Mouse (Mus musculus) olfactory bulb, adult 2 months (tissue): ENCODE data around the gene Pih1d1. TPM values are rescaled to one million over a fixed set of nuclear protein-coding genes. Genes with fewer than 3 reads are reported as not detected.
A peak's percentile ranks its signal among the peaks of the same experiment; 100 is the strongest.
"Not testable (repeated sequence)": the region's sequence is repeated elsewhere in the genome, so short reads cannot be mapped to it uniquely, and the experiment has no call there.

Experiments used
- H3K27ac ChIP-seq: fragments of 200-500 bp; 2 replicates; pipeline ENCODE4 v1.5.1; 2012; ENCODE audit warnings: low read depth, low read length; ENCODE audit not compliant: insufficient read depth
- H3K4me1 ChIP-seq: fragments of 200-500 bp; 2 replicates; pipeline ENCODE4 v1.6.1; 2012; ENCODE audit warnings: low read length; ENCODE audit not compliant: control insufficient read depth, insufficient read depth
- H3K4me3 ChIP-seq: fragments of 200-500 bp; 2 replicates; pipeline ENCODE4 v1.5.1; 2012; ENCODE audit warnings: mild to moderate bottlenecking, low read depth, low read length, moderate library complexity; ENCODE audit not compliant: insufficient read depth
- CTCF ChIP-seq: fragments of 200-500 bp; IDR thresholded peaks from 2 replicates; pipeline ENCODE4 v1.5.1; 2012; ENCODE audit warnings: low read depth, mild to moderate bottlenecking, low read length, moderate library complexity; ENCODE audit not compliant: insufficient read depth
- POLR2A ChIP-seq: fragments of 200-500 bp; IDR thresholded peaks from 2 replicates; pipeline ENCODE4 v1.6.1; 2012; ENCODE audit warnings: mild to moderate bottlenecking, low read depth, low read length, moderate library complexity; ENCODE audit not compliant: insufficient read depth
- WGBS: fragments of 180-500 bp; shearing (Covaris S2); methylation state at CpG from one replicate; pipeline ENCODE4 v1.1.7; 2018; 5-methylcytosine and 5-hydroxymethylcytosine counted together
- polyA plus RNA-seq: library from polyadenylated mRNA; stranded (reverse); fragments of >200 nt; gene quantifications from 2 replicates; pipeline ENCODE4 v1.2.4, GENCODE M21; 2012; ENCODE audit warnings: low replicate concordance; ENCODE audit not compliant: missing spikeins, insufficient read depth, insufficient read length

Pih1d1 gene
- polyA plus RNA-seq, 1 experiment = not detected

GRCm38 (mm10) chr7:45151303-45151702 is 2.8 kb upstream of the Pih1d1 start:
- Histone ChIP-seq H3K27ac (no peak overlapping the region), H3K4me1 (peaks cover 4% of the 10 kb centered on the region; the same call in 1 of the 2 replicates), H3K4me3 (no peak overlapping the region)
- WGBS = 41% methylated on average over 11 of the region's 11 CpGs
- no peak for TF ChIP-seq POLR2A
- no peak for TF ChIP-seq CTCF

- 94% methylated on average over 2 of the region's 2 CpGs for WGBS
- not testable (repeated sequence) for H3K4me1 ChIP-seq, H3K4me3 ChIP-seq
Measured at GRCm38 (mm10) chr7:45153052-45153451, 1.1 kb upstream of the Pih1d1 start.

GRCm38 (mm10) chr7:45153586-45153985 is 517 bp upstream of the Pih1d1 start:
- WGBS = 2% methylated on average over 5 of the region's 5 CpGs
- peak overlapping the region; percentile 76 for H3K27ac ChIP-seq
- TF ChIP-seq POLR2A = no peak
- TF ChIP-seq CTCF = no peak
- peaks cover 4% of the 10 kb centered on the region; the same call in 1 of the 2 replicates for H3K4me1 ChIP-seq
- peak overlapping the region; percentile 77 for H3K4me3 ChIP-seq

More at GRCm38 (mm10) chr7:45153052-45153451, 1.1 kb upstream of the Pih1d1 start:
- not testable (repeated sequence) for H3K27ac ChIP-seq

GRCm38 (mm10) chr7:45154993-45155514 is 951 bp downstream of the Pih1d1 start:
- no peak overlapping the region for H3K27ac ChIP-seq
- 0 out of 2 replicates have a peak overlapping the region, but pooled peaks have one; percentile 8 for H3K4me3 ChIP-seq
- 73% methylated on average over 12 of the region's 12 CpGs for WGBS
- TF ChIP-seq POLR2A (no peak), CTCF (no peak)
- H3K4me1 ChIP-seq = peaks cover 4% of the 10 kb centered on the region; the same call in 1 of the 2 replicates

- peaks cover 4% of the 10 kb centered on the region; the same call in 1 of the 2 replicates for H3K4me1 ChIP-seq
- no peak overlapping the region for H3K27ac ChIP-seq
- 88% methylated on average over 9 of the region's 9 CpGs for WGBS
- TF ChIP-seq POLR2A (no peak), CTCF (no peak)
- no peak overlapping the region for H3K4me3 ChIP-seq
Measured at GRCm38 (mm10) chr7:45155590-45155989, 1.5 kb downstream of the Pih1d1 start.

- Histone ChIP-seq H3K4me3 (no peak overlapping the region), H3K4me1 (peaks cover 4% of the 10 kb centered on the region; the same call in 1 of the 2 replicates), H3K27ac (no peak overlapping the region)
- no peak for TF ChIP-seq POLR2A
- no peak for TF ChIP-seq CTCF
- 92% methylated on average over 15 of the region's 15 CpGs for WGBS
Measured at GRCm38 (mm10) chr7:45156206-45156605, 2.1 kb downstream of the Pih1d1 start.

GRCm38 (mm10) chr7:45157459-45157858 is 3.4 kb downstream of the Pih1d1 start:
- no peak for TF ChIP-seq CTCF
- Histone ChIP-seq H3K4me3 (no peak overlapping the region), H3K4me1 (peaks cover 9% of the 10 kb centered on the region), H3K27ac (no peak overlapping the region)
- 87% methylated on average over 14 of the region's 14 CpGs for WGBS

- TF ChIP-seq POLR2A (no peak), CTCF (no peak)
- H3K4me3 ChIP-seq = no peak overlapping the region
Measured at GRCm38 (mm10) chr7:45158991-45159390, 4.9 kb downstream of the Pih1d1 start.

GRCm38 (mm10) chr7:45160316-45160800 is 6.3 kb downstream of the Pih1d1 start:
- Histone ChIP-seq H3K4me1 (peaks cover 7% of the 10 kb centered on the region), H3K4me3 (no peak overlapping the region), H3K27ac (no peak overlapping the region)
- 95% methylated on average over 6 of the region's 6 CpGs for WGBS
- no peak for TF ChIP-seq POLR2A
- no peak for TF ChIP-seq CTCF

More at GRCm38 (mm10) chr7:45158991-45159390, 4.9 kb downstream of the Pih1d1 start:
- H3K27ac ChIP-seq = no peak overlapping the region
- peaks cover 11% of the 10 kb centered on the region for H3K4me1 ChIP-seq
- 98% methylated on average over 6 of the region's 6 CpGs for WGBS

GRCm38 (mm10) chr7:45160866-45161265 is 6.8 kb downstream of the Pih1d1 start:
- Histone ChIP-seq H3K27ac (no peak overlapping the region), H3K4me1 (peaks cover 7% of the 10 kb centered on the region), H3K4me3 (no peak overlapping the region)
- 90% methylated on average over 3 of the region's 3 CpGs for WGBS
- TF ChIP-seq CTCF = no peak
- no peak for TF ChIP-seq POLR2A
